Mouse (Mus musculus) kidney, postnatal 0 days (tissue): ENCODE measurements at regions not wholly inside any gene's neighbourhood (a gene's known extent, or its start where the extent isn't known, plus 50 kb on each side); places are given as distances from the start of the nearest gene placed in this dataset.

Source experiments
- ATAC-seq: fragments of 200-750 bp; cut with Nextera tagmentation; replicated peaks from 2 replicates; pipeline ENCODE4 v1.8.0; 2017; ENCODE audit warnings: low read depth, moderate number of reproducible peaks, moderate TSS enrichment, moderate library complexity; ENCODE audit not compliant: low FRiP score
- DNase-seq: peaks from one replicate; pipeline ENCODE4 v3.0.0-alpha.2; 2016; ENCODE audit warnings: low spot score
- H3K27ac ChIP-seq: fragments of 300-500 bp; sonication (generic); 2 replicates; pipeline ENCODE4 v1.5.1; 2014; ENCODE audit warnings: mild to moderate bottlenecking
- H3K27me3 ChIP-seq: fragments of 300-500 bp; sonication (generic); 2 replicates; pipeline ENCODE4 v1.6.1; 2014; ENCODE audit warnings: low read length, mixed read lengths; ENCODE audit not compliant: insufficient read depth
- H3K36me3 ChIP-seq: fragments of 300-500 bp; sonication (generic); 2 replicates; pipeline ENCODE4 v1.6.1; 2014; ENCODE audit warnings: low read length, mixed read lengths; ENCODE audit not compliant: insufficient read depth
- H3K4me1 ChIP-seq: fragments of 300-500 bp; sonication (generic); replicated peaks from 2 replicates; pipeline ENCODE4 v1.6.1; 2014; ENCODE audit warnings: antibody characterized with exemption, low read length, mixed read lengths; ENCODE audit not compliant: insufficient read depth
- H3K4me2 ChIP-seq: fragments of 300-500 bp; sonication (generic); 2 replicates; pipeline ENCODE4 v1.6.1; 2014; ENCODE audit warnings: mild to moderate bottlenecking, low read length, moderate library complexity, mixed read lengths
- H3K4me3 ChIP-seq: fragments of 300-500 bp; sonication (generic); replicated peaks from 2 replicates; pipeline ENCODE4 v1.5.1; 2014; ENCODE audit warnings: low read depth, low read length
- H3K9ac ChIP-seq: fragments of 300-500 bp; sonication (generic); 2 replicates; pipeline ENCODE4 v1.6.1; 2014; ENCODE audit warnings: low read depth, low read length
- H3K9me3 ChIP-seq: fragments of 300-500 bp; sonication (generic); replicated peaks from 2 replicates; pipeline ENCODE4 v1.6.1; 2016; ENCODE audit warnings: low read length, inconsistent platforms, mixed read lengths
- CTCF ChIP-seq: IDR thresholded peaks from 2 replicates; pipeline ENCODE4 v1.5.1; 2016; ENCODE audit warnings: antibody characterized with exemption, low read depth, mild to moderate bottlenecking, moderate library complexity
- WGBS: fragments of 180-500 bp; shearing (Covaris S2); extraction: QIAGEN DNeasy Blood & Tissue Kit; methylation state at CpG from one replicate; pipeline ENCODE4 v1.1.7; 2014; 5-methylcytosine and 5-hydroxymethylcytosine counted together

DNA sequence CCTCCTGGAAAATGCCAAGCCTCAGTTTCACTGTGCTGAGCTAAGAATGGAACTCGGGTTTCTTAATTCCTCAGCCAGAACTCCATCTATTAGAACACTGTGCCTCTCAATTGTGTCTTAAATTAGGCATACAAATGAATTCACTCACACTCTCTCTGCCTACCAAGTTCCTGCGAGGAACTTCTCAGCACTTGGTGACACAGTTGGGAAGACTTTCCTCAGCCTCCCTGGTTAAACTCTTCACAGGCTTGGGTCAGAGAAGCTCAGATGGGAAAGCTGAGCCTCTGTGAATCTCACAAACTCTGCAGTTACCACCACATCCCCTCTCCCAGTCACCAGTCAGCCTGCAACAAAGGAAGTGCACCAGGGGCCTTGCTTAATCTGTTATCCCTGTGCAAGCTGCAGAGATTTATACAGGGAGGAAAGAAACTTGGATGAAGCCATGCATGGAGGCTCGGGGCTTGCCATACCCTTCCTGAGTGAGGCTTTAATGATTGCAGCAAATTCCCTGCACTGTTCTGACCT lies 188.9 kb upstream of the Cnr1 start:
- ATAC-seq (no peak), DNase-seq (peak; percentile 65)
- H3K9ac ChIP-seq: no peak overlapping the region
- no peaks in the 10 kb centered on the region for H3K9me3 ChIP-seq
- no peak overlapping the region for H3K4me2 ChIP-seq
- TF ChIP-seq CTCF: no peak
- no peaks in the 10 kb centered on the region for H3K36me3 ChIP-seq
- H3K27ac ChIP-seq: no peak overlapping the region
- no peak overlapping the region for H3K4me3 ChIP-seq
- 30% methylated on average over 3 of the region's 3 CpGs for WGBS
- H3K27me3 ChIP-seq: no peaks in the 10 kb centered on the region
- H3K4me1 ChIP-seq: 0 out of 2 replicates have a peak, but pooled peaks cover 5% of the 10 kb centered on the region

DNA sequence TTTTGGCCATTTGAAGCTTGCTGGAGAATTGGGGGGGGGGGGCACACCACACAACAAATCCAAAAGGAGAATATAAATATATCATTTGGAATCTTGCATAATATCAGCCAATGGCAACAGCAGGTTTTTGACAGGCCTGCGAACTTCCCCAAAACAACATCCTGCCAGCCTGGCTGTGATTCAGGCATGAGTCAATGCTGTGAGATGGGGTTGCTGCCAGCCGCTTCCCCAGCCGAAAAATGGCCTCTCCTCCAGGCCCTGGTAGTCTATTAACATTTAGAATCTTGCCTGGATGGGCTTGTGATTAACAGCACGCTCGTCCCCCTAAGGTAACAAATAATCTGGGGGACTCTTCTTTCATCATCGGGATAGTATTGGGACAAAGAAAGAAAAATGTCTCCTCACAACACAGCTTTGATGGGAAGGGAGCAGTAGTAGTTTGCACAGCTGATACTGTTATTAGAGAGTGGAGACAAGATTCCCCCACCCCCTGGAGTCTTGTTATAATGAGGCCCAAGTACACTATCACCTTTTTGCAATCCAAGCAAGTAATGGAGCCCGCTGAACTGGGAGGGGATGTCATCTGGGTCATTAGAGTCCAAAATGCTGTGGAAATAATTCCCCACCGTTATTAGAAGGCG lies 188.2 kb upstream of the Cnr1 start:
- TF ChIP-seq CTCF: no peak
- H3K4me2 ChIP-seq: no peak overlapping the region
- H3K9me3 ChIP-seq: no peaks in the 10 kb centered on the region
- WGBS: 61% methylated on average over 9 of the region's 9 CpGs
- no peaks in the 10 kb centered on the region for H3K27me3 ChIP-seq
- H3K36me3 ChIP-seq: no peaks in the 10 kb centered on the region
- H3K9ac ChIP-seq: no peak overlapping the region
- DNase-seq (no peak), ATAC-seq (no peak)
- no peak overlapping the region for H3K27ac ChIP-seq
- 0 out of 2 replicates have a peak, but pooled peaks cover 5% of the 10 kb centered on the region for H3K4me1 ChIP-seq
- H3K4me3 ChIP-seq: no peak overlapping the region

DNA sequence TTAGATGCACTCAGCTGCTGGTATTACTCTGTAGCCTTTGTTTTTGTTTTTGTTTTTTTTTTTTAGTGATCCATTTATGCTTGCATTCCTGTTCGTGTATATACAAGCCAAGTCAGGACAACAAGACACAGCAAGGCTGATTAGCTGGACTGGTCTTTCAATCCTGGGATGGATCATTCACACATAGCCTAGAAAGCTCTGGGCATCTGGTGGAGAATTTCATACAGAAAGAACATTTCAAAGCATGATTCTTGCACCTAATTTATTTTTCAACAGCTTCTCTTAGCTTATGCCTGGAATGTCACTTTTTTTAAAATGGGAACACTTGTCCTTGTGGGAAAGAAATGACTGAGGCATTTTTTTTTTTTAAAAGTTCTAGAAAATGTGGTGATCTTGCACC lies 187.1 kb upstream of the Cnr1 start:
- WGBS: 64% methylated on average over 1 of the region's 1 CpGs
- Histone ChIP-seq H3K4me2 (no peak overlapping the region), H3K27ac (no peak overlapping the region), H3K9me3 (no peaks in the 10 kb centered on the region), H3K27me3 (no peaks in the 10 kb centered on the region), H3K4me1 (0 out of 2 replicates have a peak, but pooled peaks cover 5% of the 10 kb centered on the region), H3K4me3 (no peak overlapping the region), H3K9ac (no peak overlapping the region), H3K36me3 (no peaks in the 10 kb centered on the region)
- no peak for DNase-seq
- no peak for TF ChIP-seq CTCF
- no peak for ATAC-seq

DNA sequence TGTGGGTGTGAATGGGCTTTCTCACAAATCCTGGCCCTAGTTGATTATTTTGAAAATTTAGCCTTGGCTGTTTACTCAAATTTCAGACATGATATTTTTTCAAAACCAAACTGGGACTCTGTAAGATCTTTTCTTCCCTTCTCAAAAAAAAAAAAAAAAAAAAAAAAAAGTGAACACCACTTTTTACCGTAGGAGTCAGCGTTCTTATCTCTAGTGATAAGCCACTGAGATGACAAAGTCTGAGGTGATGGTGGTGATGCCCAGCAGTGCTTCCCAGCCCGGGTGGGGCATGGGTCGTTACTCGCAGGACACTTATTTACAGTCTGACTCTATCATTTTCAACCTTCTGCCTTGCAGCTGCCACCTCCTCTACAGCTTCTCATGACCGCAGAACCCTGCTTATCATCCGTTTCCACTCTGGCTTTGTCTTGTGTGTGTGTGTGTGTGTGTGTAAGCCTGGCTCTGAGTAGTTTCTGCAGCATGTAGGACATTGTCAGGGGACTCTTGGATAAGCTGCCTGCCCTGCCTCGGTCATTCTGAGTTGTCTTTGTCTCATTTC lies 186.5 kb upstream of the Cnr1 start:
- H3K27me3 ChIP-seq: no peaks in the 10 kb centered on the region
- WGBS: 52% methylated on average over 8 of the region's 8 CpGs
- TF ChIP-seq CTCF: no peak
- no peak overlapping the region for H3K27ac ChIP-seq
- H3K9me3 ChIP-seq: no peaks in the 10 kb centered on the region
- no peak for ATAC-seq
- no peak for DNase-seq
- no peak overlapping the region for H3K9ac ChIP-seq
- H3K4me2 ChIP-seq: no peak overlapping the region
- H3K4me3 ChIP-seq: no peak overlapping the region
- no peaks in the 10 kb centered on the region for H3K36me3 ChIP-seq
- 0 out of 2 replicates have a peak, but pooled peaks cover 5% of the 10 kb centered on the region for H3K4me1 ChIP-seq

DNA sequence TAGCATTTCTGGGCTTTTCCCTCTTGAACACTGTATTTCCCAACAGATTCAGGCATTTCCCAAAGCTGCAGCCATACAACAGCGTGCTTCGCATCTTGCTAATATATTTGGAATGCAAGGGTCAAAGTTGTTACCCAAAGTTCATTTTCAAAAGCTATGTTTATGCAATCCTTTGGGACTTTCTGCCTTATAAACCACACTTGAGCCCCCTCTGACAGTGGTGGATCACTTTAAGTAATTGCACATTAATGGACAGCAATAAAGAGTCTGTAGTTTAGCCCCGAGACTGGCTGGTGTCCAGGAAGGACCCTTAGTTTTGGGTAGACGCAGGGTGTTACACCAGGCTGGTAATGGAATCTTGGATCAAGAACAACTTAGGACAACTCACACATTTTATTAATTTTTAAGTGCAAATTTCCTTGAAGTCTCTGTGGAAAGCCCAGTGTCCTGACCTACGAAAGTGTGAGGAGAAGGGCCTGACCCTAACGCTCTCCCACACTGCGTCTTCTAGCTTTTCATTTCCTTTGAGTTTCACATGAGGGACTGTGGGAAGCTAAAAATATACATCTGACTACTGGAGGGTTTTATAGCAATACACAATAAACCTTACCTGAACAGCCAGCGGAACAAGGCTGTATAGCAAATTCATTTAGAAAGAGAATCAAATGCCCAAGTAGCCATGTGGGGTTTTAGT lies 185.0 kb upstream of the Cnr1 start:
- Histone ChIP-seq H3K27me3 (no peaks in the 10 kb centered on the region), H3K4me1 (0 out of 2 replicates have a peak, but pooled peaks cover 5% of the 10 kb centered on the region), H3K4me2 (no peak overlapping the region), H3K9me3 (no peaks in the 10 kb centered on the region), H3K9ac (no peak overlapping the region), H3K36me3 (no peaks in the 10 kb centered on the region), H3K27ac (no peak overlapping the region), H3K4me3 (no peak overlapping the region)
- no peak for ATAC-seq
- DNase-seq: peak; percentile 61
- no peak for TF ChIP-seq CTCF
- WGBS: 52% methylated on average over 8 of the region's 8 CpGs

DNA sequence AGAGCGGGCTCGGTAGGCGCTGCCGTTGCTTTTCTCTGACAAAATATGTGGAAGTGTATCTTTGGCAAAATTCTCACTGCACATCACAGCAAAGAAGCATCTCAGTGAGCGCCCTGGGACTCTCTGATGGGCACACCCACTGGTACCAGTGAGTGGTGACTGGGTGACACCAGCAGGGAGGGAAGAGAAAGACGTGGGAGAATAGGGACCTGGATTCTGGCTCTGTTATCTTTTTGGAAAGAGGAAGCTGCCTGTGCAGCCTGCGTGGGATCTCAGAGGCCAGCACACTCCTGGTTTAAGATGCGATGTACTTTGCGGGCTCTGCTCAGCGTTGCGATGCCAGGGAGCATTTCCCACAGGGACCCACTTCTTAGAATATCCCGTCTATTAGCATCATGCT lies 183.4 kb upstream of the Cnr1 start:
- Histone ChIP-seq H3K27me3 (no peaks in the 10 kb centered on the region), H3K9me3 (no peaks in the 10 kb centered on the region), H3K4me1 (no peaks in the 10 kb centered on the region), H3K36me3 (no peaks in the 10 kb centered on the region), H3K27ac (no peak overlapping the region), H3K9ac (no peak overlapping the region), H3K4me3 (no peak overlapping the region), H3K4me2 (no peak overlapping the region)
- ATAC-seq (no peak), DNase-seq (no peak)
- no peak for TF ChIP-seq CTCF
- 84% methylated on average over 12 of the region's 12 CpGs for WGBS
